In genomic region chr2:130849688-130850087, GRCm38 (mm10) we compare ENCODE assay signal across 12 mouse cellular contexts.
"Had no signal": no experiment of that assay in that cellular context is flagged by ENCODE, and none has a peak within 500 bp of the region (broad histone marks: within the 10 kb centered on the region; RNA-seq: fewer than 3 reads in every experiment).

No protein-coding gene starts in this region.

- DNase-seq: retina, postnatal 1 day; right cerebral cortex, adult 18-20 months; right cerebral cortex, postnatal 14 days; right cerebral cortex, postnatal 25 days; right cerebral cortex, postnatal 4 days; spleen, adult 18-20 months; thymus, adult 18-20 months; thymus, adult 2 months; thymus, postnatal 14 days; thymus, postnatal 25 days; thymus, postnatal 36 days; thymus, postnatal 4 days had no signal
